Mouse (Mus musculus): ENCODE measurements at regions not wholly inside any gene's neighbourhood (a gene's known extent, or its start where the extent isn't known, plus 50 kb on each side); places are given as distances from the start of the nearest gene placed in this dataset.

- no peak for ATAC-seq (replicated peaks; ENCODE audit: low FRiP score, poor library complexity, severe bottlenecking)
Observed at GRCm38 (mm10) chr9:14203307-14203695, 71.6 kb upstream of the Sesn3 start.

GRCm38 (mm10) chr9:14203768-14204416 is 71.0 kb upstream of the Sesn3 start:
- ATAC-seq (replicated peaks; ENCODE audit: low FRiP score, poor library complexity, severe bottlenecking) = no peak

- ATAC-seq (replicated peaks; ENCODE audit: low FRiP score, poor library complexity, severe bottlenecking) = no peak
Observed at GRCm38 (mm10) chr9:14204817-14205216, 70.0 kb upstream of the Sesn3 start.

GRCm38 (mm10) chr9:14206838-14207560 is 67.9 kb upstream of the Sesn3 start:
- ATAC-seq (replicated peaks; ENCODE audit: low FRiP score, poor library complexity, severe bottlenecking) = no peak

- ATAC-seq (replicated peaks; ENCODE audit: low FRiP score, poor library complexity, severe bottlenecking) = no peak
Observed at GRCm38 (mm10) chr9:14207561-14207936, 67.3 kb upstream of the Sesn3 start.

- ATAC-seq (replicated peaks; ENCODE audit: low FRiP score, poor library complexity, severe bottlenecking) = no peak
Observed at GRCm38 (mm10) chr9:14213283-14213682, 61.6 kb upstream of the Sesn3 start.

GRCm38 (mm10) chr9:14215171-14215782 is 59.6 kb upstream of the Sesn3 start:
- ATAC-seq (replicated peaks; ENCODE audit: low FRiP score, poor library complexity, severe bottlenecking) = no peak

- no peak for ATAC-seq (replicated peaks; ENCODE audit: low FRiP score, poor library complexity, severe bottlenecking)
Observed at GRCm38 (mm10) chr9:14215961-14216360, 58.9 kb upstream of the Sesn3 start.

- no peak for ATAC-seq (replicated peaks; ENCODE audit: low FRiP score, poor library complexity, severe bottlenecking)
Observed at GRCm38 (mm10) chr9:14222936-14223335, 51.9 kb upstream of the Sesn3 start.
